Mouse (Mus musculus) cerebellum, postnatal 4 days (tissue): ENCODE results near the gene Col9a2.
A peak's percentile ranks its signal among the peaks of the same experiment; 100 is the strongest.

Experiments used
- DNase-seq, 2 experiments: peaks; one replicate each; pipeline ENCODE4 v3.0.0; 2022; ENCODE audit warnings: low spot score in 2 of 2, mixed read lengths in 1 of 2

The Col9a2 gene

GRCm38 (mm10) chr4:121039331-121040115, at the start of gene Col9a2:
Gene Col9a2 (plus strand): TSS chr4:121039385.
- DNase-seq, result peak in 1 of 2 experiments; percentile 40

GRCm38 (mm10) chr4:120992284-120992683, 46.9 kb upstream of the Col9a2 start:
- no peak for DNase-seq

- DNase-seq, result no peak
Measured at GRCm38 (mm10) chr4:120993025-120993424, 46.2 kb upstream of the Col9a2 start.

- no peak for DNase-seq
Measured at GRCm38 (mm10) chr4:120995911-120996310, 43.3 kb upstream of the Col9a2 start.

GRCm38 (mm10) chr4:121001042-121001441, 38.1 kb upstream of the Col9a2 start:
- DNase-seq, result no peak

- DNase-seq, result no peak
Measured at GRCm38 (mm10) chr4:121001659-121002058, 37.5 kb upstream of the Col9a2 start.

GRCm38 (mm10) chr4:121002400-121003171, 36.6 kb upstream of the Col9a2 start:
- no peak for DNase-seq

- DNase-seq, result peak in 1 of 2 experiments; percentile 10
Measured at GRCm38 (mm10) chr4:121003611-121004091, 35.5 kb upstream of the Col9a2 start.

- DNase-seq, result no peak
Measured at GRCm38 (mm10) chr4:121004679-121005078, 34.5 kb upstream of the Col9a2 start.

- DNase-seq, result no peak
Measured at GRCm38 (mm10) chr4:121007006-121007405, 32.2 kb upstream of the Col9a2 start.

- DNase-seq, result no peak
Measured at GRCm38 (mm10) chr4:121008071-121008745, 31.0 kb upstream of the Col9a2 start.

GRCm38 (mm10) chr4:121009151-121009550, 30.0 kb upstream of the Col9a2 start:
- DNase-seq, result no peak

GRCm38 (mm10) chr4:121010770-121011549, 28.2 kb upstream of the Col9a2 start:
- DNase-seq, result no peak

- no peak for DNase-seq
Measured at GRCm38 (mm10) chr4:121014594-121015267, 24.5 kb upstream of the Col9a2 start.

GRCm38 (mm10) chr4:121015268-121015659, 23.9 kb upstream of the Col9a2 start:
- DNase-seq, result no peak

GRCm38 (mm10) chr4:121016021-121016898, 22.9 kb upstream of the Col9a2 start:
- DNase-seq, result peak in 1 of 2 experiments; percentile 44

GRCm38 (mm10) chr4:121016928-121017657, 22.1 kb upstream of the Col9a2 start, which contains the start of gene Smap2:
Gene Smap2 (minus strand): TSS chr4:121017247.
- peak; percentile 95 to 98 for DNase-seq

GRCm38 (mm10) chr4:121018250-121018649, 20.9 kb upstream of the Col9a2 start:
- DNase-seq, result no peak
